Mouse (Mus musculus) hindbrain, embryonic 14.5 days (tissue): ENCODE data around the gene Otoa. TPM values are rescaled to one million over a fixed set of nuclear protein-coding genes. Genes with fewer than 3 reads are reported as not detected.

ENCODE experiments used
- ATAC-seq: fragments of 200-750 bp; cut with Nextera tagmentation; 2 replicates; pipeline ENCODE4 v1.8.0; 2017; ENCODE audit warnings: moderate number of reproducible peaks, mild to moderate bottlenecking, moderate TSS enrichment, moderate library complexity; ENCODE audit not compliant: low FRiP score
- DNase-seq: peaks from one replicate; pipeline ENCODE4 v3.0.0-alpha.2; 2015; ENCODE audit warnings: low spot score
- H3K27ac ChIP-seq: fragments of 300-500 bp; sonication (generic); 2 replicates; pipeline ENCODE4 v1.5.1; 2014; ENCODE audit warnings: mild to moderate bottlenecking, moderate library complexity
- H3K27me3 ChIP-seq: fragments of 300-500 bp; sonication (generic); 2 replicates; pipeline ENCODE4 v1.6.1; 2014; ENCODE audit warnings: mild to moderate bottlenecking, low read length, mixed read lengths; ENCODE audit not compliant: control insufficient read depth, insufficient read depth
- H3K36me3 ChIP-seq: fragments of 300-500 bp; sonication (generic); replicated peaks from 2 replicates; pipeline ENCODE4 v1.6.1; 2014; ENCODE audit not compliant: control insufficient read depth, insufficient read depth
- H3K4me1 ChIP-seq: fragments of 300-500 bp; sonication (generic); replicated peaks from 2 replicates; pipeline ENCODE4 v1.6.1; 2014; ENCODE audit warnings: antibody characterized with exemption, low read length, mixed read lengths; ENCODE audit not compliant: control insufficient read depth, insufficient read depth
- H3K4me2 ChIP-seq: fragments of 300-500 bp; sonication (generic); replicated peaks from 2 replicates; pipeline ENCODE4 v1.6.1; 2014; ENCODE audit warnings: mild to moderate bottlenecking, moderate library complexity
- H3K4me3 ChIP-seq: fragments of 300-500 bp; sonication (generic); replicated peaks from 2 replicates; pipeline ENCODE4 v1.5.1; 2014; ENCODE audit warnings: mild to moderate bottlenecking, low read length
- H3K9ac ChIP-seq: fragments of 300-500 bp; sonication (generic); 2 replicates; pipeline ENCODE4 v1.6.1; 2014
- H3K9me3 ChIP-seq: fragments of 300-500 bp; sonication (generic); 2 replicates; pipeline ENCODE4 v1.6.1; 2016; ENCODE audit warnings: low read length; ENCODE audit not compliant: control insufficient read depth
- WGBS: fragments of 180-500 bp; shearing (Covaris S2); extraction: QIAGEN DNeasy Blood & Tissue Kit; methylation state at CpG from one replicate; pipeline ENCODE4 v1.1.7; 2014; 5-methylcytosine and 5-hydroxymethylcytosine counted together
- polyA plus RNA-seq: library from polyadenylated mRNA; unstranded; fragments of >200 nt; fragmentation: Nextera tagmentation; extraction: Ambion mirVana; gene quantifications from 2 replicates; pipeline ENCODE4 v1.2.1, GENCODE M21; 2014

Gene Otoa
- polyA plus RNA-seq, 1 experiment from 2014 or later: 0.07 TPM

GRCm38 (mm10) chr7:121093026-121093425, 11.6 kb downstream of the Otoa start:
- H3K4me1 ChIP-seq: no peaks in the 10 kb centered on the region
- H3K9ac ChIP-seq: no peak overlapping the region
- no peak overlapping the region for H3K4me2 ChIP-seq
- no peak overlapping the region for H3K4me3 ChIP-seq
- WGBS: 72% methylated on average over 4 of the region's 4 CpGs
- no peak for DNase-seq
- H3K27ac ChIP-seq: no peak overlapping the region
- no peaks in the 10 kb centered on the region for H3K27me3 ChIP-seq
- H3K9me3 ChIP-seq: no peaks in the 10 kb centered on the region
- H3K36me3 ChIP-seq: no peaks in the 10 kb centered on the region
- ATAC-seq: no peak

- Histone ChIP-seq H3K4me2 (no peak overlapping the region), H3K9me3 (no peaks in the 10 kb centered on the region), H3K36me3 (no peaks in the 10 kb centered on the region), H3K4me1 (no peaks in the 10 kb centered on the region), H3K27ac (no peak overlapping the region), H3K4me3 (no peak overlapping the region), H3K27me3 (no peaks in the 10 kb centered on the region), H3K9ac (no peak overlapping the region)
- ATAC-seq: no peak
- DNase-seq: no peak
- WGBS: 79% methylated on average over 10 of the region's 10 CpGs
These were observed 17.4 kb downstream of the Otoa start for GRCm38 (mm10) chr7:121098614-121099389.

- WGBS: 78% methylated on average over 3 of the region's 3 CpGs
- ATAC-seq: no peak
- H3K4me2 ChIP-seq: no peak overlapping the region
- no peaks in the 10 kb centered on the region for H3K36me3 ChIP-seq
- no peak overlapping the region for H3K9ac ChIP-seq
- no peak overlapping the region for H3K27ac ChIP-seq
- no peaks in the 10 kb centered on the region for H3K27me3 ChIP-seq
- no peak for DNase-seq
- H3K9me3 ChIP-seq: no peaks in the 10 kb centered on the region
- no peak overlapping the region for H3K4me3 ChIP-seq
- no peaks in the 10 kb centered on the region for H3K4me1 ChIP-seq
These were observed 26.4 kb downstream of the Otoa start for GRCm38 (mm10) chr7:121107851-121108250.

- WGBS: 40% methylated on average over 3 of the region's 3 CpGs
- H3K4me2 ChIP-seq: no peak overlapping the region
- H3K9ac ChIP-seq: no peak overlapping the region
- H3K4me1 ChIP-seq: no peaks in the 10 kb centered on the region
- H3K9me3 ChIP-seq: no peaks in the 10 kb centered on the region
- H3K36me3 ChIP-seq: no peaks in the 10 kb centered on the region
- ATAC-seq: no peak
- no peak for DNase-seq
- no peak overlapping the region for H3K27ac ChIP-seq
- no peaks in the 10 kb centered on the region for H3K27me3 ChIP-seq
- no peak overlapping the region for H3K4me3 ChIP-seq
These were observed 29.9 kb downstream of the Otoa start for GRCm38 (mm10) chr7:121111321-121111720.

GRCm38 (mm10) chr7:121111762-121112161, 30.3 kb downstream of the Otoa start:
- ATAC-seq (no peak), DNase-seq (no peak)
- no peaks in the 10 kb centered on the region for H3K27me3 ChIP-seq
- no peaks in the 10 kb centered on the region for H3K4me1 ChIP-seq
- H3K36me3 ChIP-seq: no peaks in the 10 kb centered on the region
- no peaks in the 10 kb centered on the region for H3K9me3 ChIP-seq
- no peak overlapping the region for H3K9ac ChIP-seq
- 65% methylated on average over 3 of the region's 3 CpGs for WGBS
- no peak overlapping the region for H3K4me2 ChIP-seq
- H3K27ac ChIP-seq: no peak overlapping the region
- no peak overlapping the region for H3K4me3 ChIP-seq

GRCm38 (mm10) chr7:121120143-121120818, 38.8 kb downstream of the Otoa start:
- Histone ChIP-seq H3K4me3 (no peak overlapping the region), H3K4me1 (no peaks in the 10 kb centered on the region), H3K9me3 (no peaks in the 10 kb centered on the region), H3K27me3 (no peaks in the 10 kb centered on the region), H3K36me3 (no peaks in the 10 kb centered on the region), H3K4me2 (no peak overlapping the region), H3K27ac (no peak overlapping the region), H3K9ac (no peak overlapping the region)
- WGBS: 13% methylated on average over 10 of the region's 10 CpGs
- ATAC-seq (peak; percentile 70; the same call in 1 of the 2 replicates), DNase-seq (peak; percentile 95)

GRCm38 (mm10) chr7:121130837-121131236, 49.4 kb downstream of the Otoa start:
- Histone ChIP-seq H3K27ac (no peak overlapping the region), H3K4me3 (no peak overlapping the region), H3K27me3 (no peaks in the 10 kb centered on the region), H3K9ac (no peak overlapping the region), H3K4me2 (no peak overlapping the region), H3K36me3 (no peaks in the 10 kb centered on the region), H3K9me3 (no peaks in the 10 kb centered on the region), H3K4me1 (no peaks in the 10 kb centered on the region)
- DNase-seq: no peak
- WGBS: 95% methylated on average over 2 of the region's 2 CpGs
- no peak for ATAC-seq

- 76% methylated on average over 5 of the region's 5 CpGs for WGBS
- no peak overlapping the region for H3K4me2 ChIP-seq
- no peak overlapping the region for H3K4me3 ChIP-seq
- DNase-seq (no peak), ATAC-seq (no peak)
- no peak overlapping the region for H3K9ac ChIP-seq
- no peaks in the 10 kb centered on the region for H3K36me3 ChIP-seq
- H3K4me1 ChIP-seq: no peaks in the 10 kb centered on the region
- H3K9me3 ChIP-seq: no peaks in the 10 kb centered on the region
- no peak overlapping the region for H3K27ac ChIP-seq
- no peaks in the 10 kb centered on the region for H3K27me3 ChIP-seq
These were observed 59.8 kb downstream of the Otoa start for GRCm38 (mm10) chr7:121141274-121141673.

- Histone ChIP-seq H3K36me3 (no peaks in the 10 kb centered on the region), H3K9ac (no peak overlapping the region), H3K9me3 (no peaks in the 10 kb centered on the region), H3K27ac (no peak overlapping the region), H3K4me2 (no peak overlapping the region), H3K4me1 (no peaks in the 10 kb centered on the region), H3K27me3 (no peaks in the 10 kb centered on the region), H3K4me3 (no peak overlapping the region)
- 88% methylated on average over 5 of the region's 5 CpGs for WGBS
- no peak for DNase-seq
- no peak for ATAC-seq
These were observed 69.2 kb downstream of the Otoa start for GRCm38 (mm10) chr7:121150662-121151061.
